Mouse (Mus musculus) intestine, embryonic 16.5 days (tissue): ENCODE measurements around the gene Pdhb. TPM values are rescaled to one million over a fixed set of nuclear protein-coding genes. Genes with fewer than 3 reads are reported as not detected.

Experiments used
- ATAC-seq: fragments of 200-750 bp; cut with Nextera tagmentation; 2 replicates; pipeline ENCODE4 v1.8.0; 2017; ENCODE audit warnings: moderate TSS enrichment, moderate library complexity
- H3K27ac ChIP-seq: fragments of 300-500 bp; sonication (generic); 2 replicates; pipeline ENCODE4 v1.5.1; 2014; ENCODE audit warnings: mild to moderate bottlenecking, low read length
- H3K27me3 ChIP-seq: fragments of 300-500 bp; sonication (generic); replicated peaks from 2 replicates; pipeline ENCODE4 v1.6.1; 2014; ENCODE audit warnings: low read length, control low read depth, mixed read lengths; ENCODE audit not compliant: control insufficient read depth, insufficient read depth
- H3K36me3 ChIP-seq: fragments of 300-500 bp; sonication (generic); 2 replicates; pipeline ENCODE4 v1.6.1; 2014; ENCODE audit warnings: low read length, control low read depth; ENCODE audit not compliant: control insufficient read depth, insufficient read depth
- H3K4me1 ChIP-seq: fragments of 300-500 bp; sonication (generic); 2 replicates; pipeline ENCODE4 v1.6.1; 2014; ENCODE audit warnings: low read length, control low read depth, mixed read lengths; ENCODE audit not compliant: control insufficient read depth, insufficient read depth
- H3K4me2 ChIP-seq: fragments of 300-500 bp; sonication (generic); 2 replicates; pipeline ENCODE4 v1.6.1; 2014; ENCODE audit warnings: low read depth, low read length, control low read depth
- H3K4me3 ChIP-seq: fragments of 300-500 bp; sonication (generic); 2 replicates; pipeline ENCODE4 v1.5.1; 2014; ENCODE audit warnings: mild to moderate bottlenecking, low read length
- H3K9ac ChIP-seq: fragments of 300-500 bp; sonication (generic); 2 replicates; pipeline ENCODE4 v1.6.1; 2014; ENCODE audit warnings: low read depth, low read length
- H3K9me3 ChIP-seq: fragments of 300-500 bp; sonication (generic); 2 replicates; pipeline ENCODE4 v1.6.1; 2016; ENCODE audit warnings: low read length, control low read depth; ENCODE audit not compliant: control insufficient read depth
- WGBS: fragments of 180-500 bp; shearing (Covaris S2); extraction: QIAGEN DNeasy Blood & Tissue Kit; methylation state at CpG from one replicate; pipeline ENCODE4 v1.1.7; 2014; 5-methylcytosine and 5-hydroxymethylcytosine counted together
- polyA plus RNA-seq: library from polyadenylated mRNA; unstranded; fragments of >200 nt; fragmentation: Nextera tagmentation; extraction: Ambion mirVana; gene quantifications from 2 replicates; pipeline ENCODE4 v1.2.1, GENCODE M21; 2015

Gene Pdhb
- polyA plus RNA-seq: 187 and 215 TPM in 2 replicates

- peak; percentile 99 for ATAC-seq
- Histone ChIP-seq H3K9me3 (no peaks in the 10 kb centered on the region), H3K4me1 (peaks cover 6% of the 10 kb centered on the region), H3K4me2 (peak within 1 kb of the TSS; percentile 88), H3K4me3 (peak within 1 kb of the TSS; percentile 91), H3K27me3 (no peaks in the 10 kb centered on the region), H3K27ac (peak within 1 kb of the TSS; percentile 91), H3K36me3 (peaks cover 14% of the 10 kb centered on the region; the same call in 1 of the 2 replicates), H3K9ac (peak within 1 kb of the TSS; percentile 96)
- WGBS: under 1% methylated on average over 64 of the region's 64 CpGs
Measured at GRCm38 (mm10) chr14:8172507-8173410, at the start of gene Pdhb. Gene Pdhb (minus strand): TSS chr14:8173025.

- Histone ChIP-seq H3K4me2 (no peak overlapping the region), H3K9ac (no peak overlapping the region), H3K36me3 (0 out of 2 replicates have a peak, but pooled peaks cover 6% of the 10 kb centered on the region), H3K4me1 (no peaks in the 10 kb centered on the region), H3K9me3 (no peaks in the 10 kb centered on the region), H3K27ac (no peak overlapping the region), H3K4me3 (no peak overlapping the region), H3K27me3 (no peaks in the 10 kb centered on the region)
- no peak for ATAC-seq
- WGBS: 95% methylated on average over 16 of the region's 16 CpGs
Measured at GRCm38 (mm10) chr14:8222561-8222960, 49.7 kb upstream of the Pdhb start.

GRCm38 (mm10) chr14:8220912-8221311 lies 48.1 kb upstream of the Pdhb start:
- H3K36me3 ChIP-seq: 0 out of 2 replicates have a peak, but pooled peaks cover 6% of the 10 kb centered on the region
- no peaks in the 10 kb centered on the region; the same call in 1 of the 2 replicates for H3K4me1 ChIP-seq
- ATAC-seq: no peak
- H3K9me3 ChIP-seq: no peaks in the 10 kb centered on the region
- no peaks in the 10 kb centered on the region for H3K27me3 ChIP-seq
- 85% methylated on average over 2 of the region's 2 CpGs for WGBS
- H3K27ac ChIP-seq: no peak overlapping the region
- no peak overlapping the region for H3K4me2 ChIP-seq
- no peak overlapping the region for H3K9ac ChIP-seq
- H3K4me3 ChIP-seq: no peak overlapping the region

GRCm38 (mm10) chr14:8220306-8220705 lies 47.5 kb upstream of the Pdhb start:
- no peaks in the 10 kb centered on the region for H3K9me3 ChIP-seq
- peaks cover 4% of the 10 kb centered on the region for H3K4me1 ChIP-seq
- H3K4me2 ChIP-seq: no peak overlapping the region
- 68% methylated on average over 7 of the region's 7 CpGs for WGBS
- ATAC-seq: no peak
- H3K27ac ChIP-seq: no peak overlapping the region
- H3K27me3 ChIP-seq: no peaks in the 10 kb centered on the region
- H3K36me3 ChIP-seq: 0 out of 2 replicates have a peak, but pooled peaks cover 6% of the 10 kb centered on the region
- H3K9ac ChIP-seq: no peak overlapping the region
- no peak overlapping the region for H3K4me3 ChIP-seq

GRCm38 (mm10) chr14:8219876-8220275 lies 47.1 kb upstream of the Pdhb start:
- H3K4me3 ChIP-seq: no peak overlapping the region
- H3K9me3 ChIP-seq: no peaks in the 10 kb centered on the region
- no peak overlapping the region for H3K27ac ChIP-seq
- ATAC-seq: no peak
- no peaks in the 10 kb centered on the region for H3K27me3 ChIP-seq
- H3K4me1 ChIP-seq: peaks cover 7% of the 10 kb centered on the region
- WGBS: 79% methylated on average over 11 of the region's 11 CpGs
- no peak overlapping the region for H3K4me2 ChIP-seq
- H3K9ac ChIP-seq: no peak overlapping the region
- 0 out of 2 replicates have a peak, but pooled peaks cover 6% of the 10 kb centered on the region for H3K36me3 ChIP-seq

- Histone ChIP-seq H3K27ac (no peak overlapping the region), H3K36me3 (0 out of 2 replicates have a peak, but pooled peaks cover 6% of the 10 kb centered on the region)
- whole genome bisulfite sequencing: 59% methylated on average over 10 of the region's 10 CpGs
Measured at GRCm38 (mm10) chr14:8218730-8219380, 46.0 kb upstream of the Pdhb start.

GRCm38 (mm10) chr14:8218238-8218637 lies 45.4 kb upstream of the Pdhb start:
- Histone ChIP-seq H3K27ac (no peak overlapping the region), H3K9ac (no peak overlapping the region), H3K4me3 (no peak overlapping the region), H3K9me3 (no peaks in the 10 kb centered on the region), H3K27me3 (no peaks in the 10 kb centered on the region), H3K36me3 (0 out of 2 replicates have a peak, but pooled peaks cover 6% of the 10 kb centered on the region), H3K4me2 (no peak overlapping the region), H3K4me1 (peaks cover 11% of the 10 kb centered on the region)
- 70% methylated on average over 7 of the region's 7 CpGs for WGBS
- no peak for ATAC-seq

More at GRCm38 (mm10) chr14:8218730-8219380, 46.0 kb upstream of the Pdhb start:
- Histone ChIP-seq H3K9ac (no peak overlapping the region), H3K4me1 (peaks cover 11% of the 10 kb centered on the region), H3K4me3 (no peak overlapping the region), H3K27me3 (no peaks in the 10 kb centered on the region), H3K4me2 (no peak overlapping the region), H3K9me3 (no peaks in the 10 kb centered on the region)
- ATAC-seq: no peak

GRCm38 (mm10) chr14:8216100-8216499 lies 43.3 kb upstream of the Pdhb start:
- no peak overlapping the region for H3K4me3 ChIP-seq
- H3K4me1 ChIP-seq: peaks cover 11% of the 10 kb centered on the region
- H3K4me2 ChIP-seq: peak overlapping the region; percentile 89
- no peaks in the 10 kb centered on the region for H3K9me3 ChIP-seq
- no peak overlapping the region for H3K9ac ChIP-seq
- peak overlapping the region; percentile 50 for H3K27ac ChIP-seq
- peak; percentile 31 for ATAC-seq
- no peaks in the 10 kb centered on the region for H3K27me3 ChIP-seq
- 61% methylated on average over 5 of the region's 5 CpGs for WGBS
- H3K36me3 ChIP-seq: no peaks in the 10 kb centered on the region

GRCm38 (mm10) chr14:8215208-8215778 lies 42.5 kb upstream of the Pdhb start:
- 27% methylated on average over 21 of the region's 21 CpGs for WGBS
- Histone ChIP-seq H3K36me3 (no peaks in the 10 kb centered on the region), H3K27ac (no peak overlapping the region), H3K4me2 (peak overlapping the region; percentile 89), H3K27me3 (no peaks in the 10 kb centered on the region), H3K9me3 (no peaks in the 10 kb centered on the region), H3K9ac (no peak overlapping the region), H3K4me3 (peak overlapping the region; percentile 65), H3K4me1 (peaks cover 11% of the 10 kb centered on the region)
- ATAC-seq: no peak
